Mouse (Mus musculus): Measurements from ENCODE around the gene Stk26.

Stk26 gene

DNA sequence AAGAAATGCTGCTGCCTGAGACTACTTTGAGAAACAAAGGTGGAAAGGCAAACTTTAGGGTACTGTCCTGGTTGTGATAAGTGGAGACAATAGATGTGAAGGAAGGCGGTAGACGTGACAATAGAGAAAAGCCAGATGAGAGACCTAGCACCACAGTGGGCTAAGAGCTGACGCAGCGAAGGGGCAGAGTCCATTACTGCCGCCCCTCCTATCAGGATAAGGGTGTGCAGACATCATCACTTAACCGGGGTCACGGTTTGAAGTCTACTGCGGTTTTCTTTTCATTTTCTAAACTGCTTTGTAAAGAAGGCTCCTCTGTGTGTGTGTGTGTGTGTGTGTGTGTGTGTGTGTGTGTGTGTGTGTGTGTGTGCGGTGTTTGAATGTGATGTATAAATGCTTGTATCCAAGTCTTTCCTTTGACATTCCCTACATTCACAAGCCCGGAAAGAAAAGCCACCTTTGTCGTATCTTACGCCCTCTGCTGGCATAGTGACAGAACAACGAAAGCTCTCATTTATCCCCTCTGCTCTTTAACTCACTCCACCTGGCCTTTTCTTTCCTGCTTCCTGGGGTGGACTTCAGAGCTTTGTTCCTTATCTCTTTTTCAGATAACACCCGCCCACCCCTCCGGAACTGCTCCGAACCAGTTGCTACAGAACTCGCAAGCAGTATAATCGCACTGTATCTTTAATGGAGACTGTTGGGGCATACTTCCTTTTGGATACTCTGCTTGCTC lies 84.0 kb downstream of the Stk26 start:
- DNase-seq (ENCODE audit: extremely low spot score), result no peak

DNA sequence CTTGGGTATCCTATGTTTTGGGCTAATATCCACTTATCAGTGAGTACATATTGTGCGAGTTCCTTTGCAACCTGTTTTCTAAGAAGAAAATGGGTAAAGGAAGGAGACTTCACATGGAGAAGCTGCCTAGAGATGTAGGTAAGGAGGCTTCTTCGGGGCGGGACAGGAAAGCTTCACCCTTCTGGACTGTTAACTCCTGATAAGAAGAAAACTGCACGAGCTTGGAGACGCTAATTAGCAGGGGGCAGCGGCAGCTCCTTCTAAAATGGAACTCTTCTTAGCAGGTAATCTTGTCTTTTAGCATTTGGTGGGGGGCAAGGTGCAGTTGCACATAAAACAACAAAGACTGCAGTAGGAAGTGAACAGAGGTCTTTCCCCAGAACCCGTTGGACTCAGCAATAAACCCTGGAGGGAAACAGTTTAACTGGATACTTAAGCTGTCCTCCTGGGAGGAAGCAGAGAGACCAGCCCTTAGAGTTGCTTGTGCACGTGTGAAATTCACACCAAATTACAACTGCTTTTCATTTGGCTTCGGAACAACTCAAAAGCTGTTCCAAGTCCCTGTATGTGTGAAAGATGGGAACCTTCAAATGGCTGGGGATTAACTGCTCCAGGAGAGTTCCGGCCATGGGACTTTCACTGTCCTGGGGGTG lies 86.2 kb downstream of the Stk26 start:
- DNase-seq (ENCODE audit: extremely low spot score), result no peak

DNA sequence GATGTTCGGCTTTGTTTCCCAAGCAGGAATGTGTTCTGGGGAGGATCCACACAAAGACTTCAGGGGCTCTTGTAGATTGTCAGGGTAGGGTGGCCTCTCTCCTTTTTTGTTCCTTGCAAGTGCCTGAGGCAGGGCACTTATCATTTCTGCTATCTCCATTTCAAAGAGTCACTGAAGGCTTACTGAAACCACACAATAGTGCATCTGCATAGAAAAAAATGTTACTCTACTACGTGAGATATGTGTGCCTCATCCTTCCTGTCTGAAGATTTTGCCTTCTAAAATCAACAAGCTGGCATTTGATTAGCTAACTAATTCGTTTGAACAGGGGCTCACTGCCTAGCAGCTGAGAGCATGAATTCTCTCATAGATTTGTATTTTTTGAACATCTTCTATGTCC lies 89.5 kb downstream of the Stk26 start:
- no peak for DNase-seq (ENCODE audit: extremely low spot score)

DNA sequence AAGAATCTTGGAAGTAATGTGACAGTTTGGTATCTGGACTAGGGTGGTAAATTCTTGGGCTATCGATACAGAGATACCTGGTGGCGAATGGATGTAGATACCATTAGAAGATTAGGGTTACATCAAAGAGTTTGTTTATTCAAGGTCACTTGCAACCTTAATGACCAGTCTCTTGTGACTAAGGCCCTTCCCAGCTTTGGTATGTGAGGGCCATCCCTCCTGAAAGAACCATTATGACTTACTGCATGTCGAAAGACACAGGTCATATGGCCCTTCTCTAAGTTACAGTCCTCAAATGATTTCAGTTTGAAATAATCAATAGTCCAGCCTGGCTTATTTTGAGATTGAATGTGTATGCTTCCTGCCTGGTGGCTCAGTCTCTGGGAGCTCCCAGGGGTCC lies 96.3 kb downstream of the Stk26 start:
- no peak for DNase-seq (ENCODE audit: extremely low spot score)

DNA sequence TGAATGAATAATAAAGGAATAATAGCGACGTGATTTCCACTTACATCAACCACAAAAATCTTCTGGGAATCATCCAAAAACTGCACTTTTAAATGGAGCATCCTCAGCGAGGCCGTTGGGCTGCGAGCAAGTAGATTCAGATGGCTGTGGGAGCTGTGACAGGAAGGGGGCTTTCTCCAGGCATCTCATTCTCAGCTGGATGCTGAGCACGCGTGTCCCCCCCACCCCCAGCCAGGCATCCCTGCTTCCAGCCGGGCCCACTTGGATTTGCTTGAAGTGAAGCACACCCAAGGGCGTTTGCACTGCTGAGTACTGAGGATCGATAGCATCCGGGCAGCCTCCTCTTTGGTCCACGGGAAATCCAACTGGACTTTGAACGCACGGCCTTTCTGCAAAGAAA lies 101.8 kb downstream of the Stk26 start, which contains the start of gene Frmd7:
TSS of gene Frmd7 (minus strand) at position 101 of the 400 bp plus-strand sequence.
- DNase-seq (ENCODE audit: extremely low spot score), result no peak
